Mouse (Mus musculus) ES-E14 (cell line): ENCODE measurements around the gene Psd. TPM values are rescaled to one million over a fixed set of nuclear protein-coding genes. Genes with fewer than 3 reads are reported as not detected.
A peak's percentile ranks its signal among the peaks of the same experiment; 100 is the strongest.

Experiments
- DNase-seq: peaks from one replicate; pipeline ENCODE4 v3.0.0-alpha.2; 2013; ENCODE audit warnings: low read depth, low spot score
- H3K27ac ChIP-seq: 2 replicates; pipeline ENCODE4 v1.5.1; 2012; ENCODE audit warnings: low read depth, mild to moderate bottlenecking, low read length, moderate library complexity, mixed read lengths; ENCODE audit not compliant: poor library complexity, insufficient read depth, severe bottlenecking
- H3K36me3 ChIP-seq: 2 replicates; pipeline ENCODE4 v1.6.1; 2012; ENCODE audit warnings: mild to moderate bottlenecking, low read length, moderate library complexity, mixed read lengths; ENCODE audit not compliant: control insufficient read depth, poor library complexity, insufficient read depth, severe bottlenecking
- H3K4me1 ChIP-seq, 2 experiments: fragments of 150-350 bp in 1 of 2; sonication (generic) in 1 of 2; 2 replicates each; pipeline ENCODE4 v1.6.1; 2012; ENCODE audit warnings: low read length in 2 of 2, mild to moderate bottlenecking in 1 of 2, mixed read lengths in 1 of 2; ENCODE audit not compliant: control insufficient read depth in 2 of 2, insufficient read depth in 2 of 2, poor library complexity in 1 of 2
- H3K4me3 ChIP-seq, 2 experiments: fragments of 150-350 bp in 1 of 2; sonication (generic) in 1 of 2; 2 replicates each; pipeline ENCODE4 v1.5.1; 2012; ENCODE audit warnings: low read length in 2 of 2, low read depth in 1 of 2, mild to moderate bottlenecking in 1 of 2, mixed read lengths in 1 of 2; ENCODE audit not compliant: insufficient read depth in 1 of 2, poor library complexity in 1 of 2, severe bottlenecking in 1 of 2
- H3K9ac ChIP-seq: 2 replicates; pipeline ENCODE4 v1.6.1; 2012; ENCODE audit warnings: low read depth, mild to moderate bottlenecking, low read length, mixed read lengths; ENCODE audit not compliant: poor library complexity, insufficient read depth, severe bottlenecking
- H3K9me3 ChIP-seq: fragments of 150-350 bp; sonication (generic); 2 replicates; pipeline ENCODE4 v1.6.1; 2012; ENCODE audit warnings: low read depth, mild to moderate bottlenecking, low read length; ENCODE audit not compliant: control insufficient read depth, insufficient read depth
- CHD2 ChIP-seq: IDR thresholded peaks from 2 replicates; pipeline ENCODE4 v1.6.1; 2014; ENCODE audit warnings: mild to moderate bottlenecking, low read depth, low read length, inconsistent platforms
- HCFC1 ChIP-seq: IDR thresholded peaks from 2 replicates; pipeline ENCODE4 v1.6.1; 2012; ENCODE audit warnings: low read length, inconsistent platforms, borderline replicate concordance; ENCODE audit not compliant: insufficient read depth
- MAFK ChIP-seq: IDR thresholded peaks from 2 replicates; pipeline ENCODE4 v1.6.1; 2014; ENCODE audit warnings: mild to moderate bottlenecking, low read depth, low read length, inconsistent platforms; ENCODE audit not compliant: insufficient read depth
- ZC3H11A ChIP-seq: IDR thresholded peaks from 2 replicates; pipeline ENCODE4 v1.6.1; 2012; ENCODE audit warnings: low read depth, mild to moderate bottlenecking, inconsistent platforms, low read length, borderline replicate concordance
- ZNF384 ChIP-seq: IDR thresholded peaks from 2 replicates; pipeline ENCODE4 v1.6.1; 2012; ENCODE audit warnings: low read depth, low read length, inconsistent platforms
- in situ Hi-C, 2 experiments: fragments of 600-800 bp; cut with MboI; formaldehyde crosslinking; loops; one replicate each; pipeline ENCODE4 v1.15.1; 2025; ENCODE audit warnings: low sequenced_read_pairs in 2 of 2, inconsistent platforms in 1 of 2; ENCODE audit not compliant: unreplicated experiment in 2 of 2
- total RNA-seq: library from RNA; depleted of rRNA; stranded (reverse); fragments of 300-350 nt; gene quantifications from 2 replicates; pipeline ENCODE4 v1.2.3, GENCODE M21; 2012

The Psd gene
- total RNA-seq, 1 experiment: 2.4 TPM

GRCm38 (mm10) chr19:46369204-46369603 lies 42.2 kb upstream of the Psd start:
- Histone ChIP-seq H3K9ac (no peak overlapping the region), H3K36me3 (no peaks in the 10 kb centered on the region; the same call in 1 of the 2 replicates), H3K4me1 (no peaks in the 10 kb centered on the region), H3K4me3 (no peak overlapping the region), H3K9me3 (no peaks in the 10 kb centered on the region), H3K27ac (no peak overlapping the region)
- no peak for TF ChIP-seq ZNF384
- TF ChIP-seq MAFK: no peak
- in situ Hi-C loops: no loop called here
- DNase-seq: no peak

- peaks cover 0 to 2% of the 10 kb centered on the region in 2 experiments; a peak in 1 of 4 replicates for H3K4me1 ChIP-seq
- H3K4me3 ChIP-seq: no peak overlapping the region
- no peaks in the 10 kb centered on the region; the same call in 1 of the 2 replicates for H3K36me3 ChIP-seq
- H3K9me3 ChIP-seq: no peaks in the 10 kb centered on the region
- H3K27ac ChIP-seq: no peak overlapping the region
- no peak overlapping the region for H3K9ac ChIP-seq
- DNase-seq: no peak
- TF ChIP-seq ZC3H11A (no peak), CHD2 (no peak), MAFK (no peak), ZNF384 (no peak), HCFC1 (no peak)
- in situ Hi-C loops: no loop called here
Observed at GRCm38 (mm10) chr19:46367798-46368590, 41.0 kb upstream of the Psd start.

GRCm38 (mm10) chr19:46363294-46364009 lies 36.5 kb upstream of the Psd start:
- Histone ChIP-seq H3K27ac (no peak overlapping the region), H3K9ac (no peak overlapping the region), H3K4me3 (0 out of 4 replicates have a peak overlapping the region, but pooled peaks of 1 of the 2 experiments have one; percentile 12), H3K9me3 (no peaks in the 10 kb centered on the region), H3K36me3 (no peaks in the 10 kb centered on the region), H3K4me1 (peaks cover 2 to 3% of the 10 kb centered on the region in 2 experiments; a peak in 2 of 4 replicates)
- in situ Hi-C loops: no loop called here
- DNase-seq: no peak
- TF ChIP-seq MAFK: no peak
- no peak for TF ChIP-seq ZNF384
- no peak for TF ChIP-seq CHD2
- no peak for TF ChIP-seq HCFC1
- TF ChIP-seq ZC3H11A: no peak

GRCm38 (mm10) chr19:46362104-46362503 lies 35.1 kb upstream of the Psd start:
- no peak overlapping the region for H3K9ac ChIP-seq
- no peak overlapping the region for H3K27ac ChIP-seq
- in situ Hi-C loops: no loop called here
- no peak for DNase-seq
- H3K9me3 ChIP-seq: no peaks in the 10 kb centered on the region
- H3K4me3 ChIP-seq: no peak overlapping the region
- no peaks in the 10 kb centered on the region for H3K36me3 ChIP-seq
- H3K4me1 ChIP-seq: peaks cover 5% of the 10 kb centered on the region in 2 experiments; a peak in 2 of 4 replicates
- TF ChIP-seq ZNF384 (no peak), HCFC1 (no peak), ZC3H11A (no peak), MAFK (no peak), CHD2 (no peak)
